Mouse (Mus musculus) layer of hippocampus, adult 2 months (tissue): ENCODE data around the gene Gm21836. TPM values are rescaled to one million over a fixed set of nuclear protein-coding genes. Genes with fewer than 3 reads are reported as not detected.
"Not testable (repeated sequence)": the region's sequence is repeated elsewhere in the genome, so short reads cannot be mapped to it uniquely, and the experiment has no call there.

ENCODE experiments used
- DNase-seq, 2 experiments: peaks; one replicate each; pipeline ENCODE4 v3.0.0; 2022; ENCODE audit warnings: low spot score in 2 of 2
- H3K27ac ChIP-seq: fragments of 200-600 bp; 2 replicates; pipeline ENCODE4 v1.8.1; 2022
- H3K4me3 ChIP-seq: fragments of 200-600 bp; 2 replicates; pipeline ENCODE4 v1.8.1; 2022; ENCODE audit warnings: mild to moderate bottlenecking
- CTCF ChIP-seq: fragments of 200-600 bp; conservative IDR thresholded peaks from 2 replicates; pipeline ENCODE4 v1.8.1; 2022; ENCODE audit warnings: antibody characterized with exemption, mild to moderate bottlenecking, moderate library complexity
- long read RNA-seq, 2 experiments: library from polyadenylated mRNA; stranded (forward); transcript quantifications; one replicate each; pipeline ENCODE4 v2.0.0; 2021; ENCODE audit warnings: borderline mapping rate in 2 of 2
- total RNA-seq, 2 experiments: library from RNA; stranded (reverse); gene quantifications; 2 replicates each; pipeline ENCODE4 v1.2.3; 2021

Gm21836 gene
- total RNA-seq, result not detected
- long read RNA-seq, experiment 1, result 0 reads
- long read RNA-seq, experiment 2, result 0 reads

DNA sequence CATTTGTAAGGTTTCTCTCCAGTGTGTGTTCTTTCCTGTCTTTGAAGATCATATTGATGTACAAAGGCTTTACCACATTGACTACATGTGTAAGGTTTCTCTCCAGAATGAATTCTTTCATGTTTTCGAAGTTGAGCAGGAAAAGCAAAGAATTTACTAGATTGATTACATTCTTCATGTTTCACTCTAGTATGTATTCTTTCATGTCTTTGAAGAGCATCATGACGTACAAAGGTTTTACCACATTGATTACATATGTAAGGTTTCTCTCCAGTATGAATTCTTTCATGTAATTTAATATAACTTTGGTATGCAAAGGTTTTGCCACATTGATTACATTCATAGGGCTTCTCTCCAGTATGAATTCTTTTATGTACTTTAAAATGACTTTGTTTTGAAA is at the start of gene Gm21836:
Gene Gm21836, minus strand, starts transcription at position 101 of the 400 bp plus-strand sequence.
- not testable (repeated sequence) for H3K4me3 ChIP-seq, DNase-seq, H3K27ac ChIP-seq

DNA sequence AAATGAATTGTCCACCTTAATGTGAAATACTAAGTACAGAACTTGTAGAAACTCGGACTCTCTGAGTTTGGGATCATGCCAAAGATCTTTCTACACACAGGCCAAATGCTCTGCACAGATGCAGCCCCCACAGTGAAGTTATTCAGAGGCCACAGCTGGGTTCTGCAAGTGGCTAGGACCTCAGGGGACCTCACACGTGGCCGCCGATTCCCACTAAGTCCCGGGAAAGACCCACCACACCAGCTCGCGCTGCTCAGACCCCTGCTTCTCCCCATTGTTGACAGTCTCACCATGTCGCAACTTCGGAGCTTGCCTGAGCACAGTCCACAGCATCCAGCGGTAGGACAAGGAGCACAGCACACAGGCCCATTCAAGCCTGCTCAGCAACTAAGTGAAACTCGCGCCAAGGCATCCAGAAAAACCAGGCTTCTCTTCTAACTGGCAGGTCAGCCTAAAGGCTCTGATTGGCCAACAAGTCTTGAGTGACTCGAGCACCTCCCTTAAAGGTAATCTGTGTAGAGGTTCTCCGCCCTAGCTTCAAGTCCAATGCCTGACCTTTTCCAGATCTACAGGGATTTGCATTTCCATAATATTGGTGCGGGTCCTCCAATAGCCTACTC is 13.1 kb downstream of the Gm21836 start:
- H3K4me3 ChIP-seq, H3K27ac ChIP-seq, DNase-seq: not testable (repeated sequence)

DNA sequence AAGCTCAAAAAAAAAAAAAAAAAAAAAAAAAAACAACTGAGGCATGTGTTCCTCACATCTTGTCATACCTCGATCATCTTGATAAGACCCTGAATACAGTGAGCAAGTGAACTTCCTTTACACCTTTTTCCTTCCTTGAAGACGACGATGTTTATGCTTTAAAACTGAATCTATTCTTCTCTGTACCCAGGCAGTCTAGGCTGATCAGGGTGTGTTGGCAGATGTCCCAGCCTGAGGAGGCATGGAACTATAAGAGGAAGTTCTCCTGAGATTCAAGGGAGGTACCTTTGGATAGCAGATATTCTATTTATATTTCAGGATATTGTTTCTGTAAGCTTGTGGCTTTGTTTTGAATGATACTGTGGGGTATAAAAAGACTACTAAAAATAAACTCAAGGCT is 15.5 kb downstream of the Gm21836 start:
- Histone ChIP-seq H3K27ac (no peak overlapping the region), H3K4me3 (no peak overlapping the region)
- no peak for DNase-seq
- TF ChIP-seq CTCF, result no peak

DNA sequence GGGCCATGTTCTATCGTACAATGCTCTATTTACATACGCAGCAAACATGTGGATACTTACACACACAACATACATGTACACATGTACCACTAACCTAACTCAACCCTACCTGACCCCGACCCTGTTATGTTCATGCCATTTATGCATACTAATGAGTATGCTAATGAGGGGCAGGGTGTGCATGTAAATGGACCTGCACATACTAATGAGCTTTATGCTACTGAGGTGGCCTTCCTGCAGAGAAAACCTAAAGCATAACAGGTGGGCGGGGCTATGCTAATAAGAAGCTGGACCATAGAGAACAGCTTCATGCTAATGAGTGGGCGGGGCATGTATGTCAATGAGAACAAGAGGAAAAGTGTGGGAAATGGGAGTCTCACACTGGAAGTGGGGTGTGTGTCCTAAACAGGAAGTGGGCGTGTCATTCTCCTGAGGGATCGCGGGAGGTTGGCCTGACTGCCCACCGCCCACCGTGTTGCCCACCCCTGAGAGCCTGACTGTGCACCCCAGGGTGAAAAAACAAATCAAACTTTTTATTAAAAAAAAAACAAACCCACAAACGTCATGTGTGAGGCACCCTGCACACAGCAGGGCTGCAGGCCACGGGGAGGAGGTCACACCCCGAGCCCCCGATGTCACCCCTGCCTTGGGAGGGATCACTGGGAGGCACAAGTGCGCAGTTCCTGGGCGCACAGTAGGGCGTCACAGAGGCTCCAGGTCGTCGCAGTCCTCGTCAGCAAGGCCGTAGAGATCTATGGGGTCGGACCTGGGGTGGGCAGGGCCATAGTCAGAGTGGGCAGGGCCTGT is 17.3 kb downstream of the Gm21836 start, which contains the start of gene Ppp2r3d:
Gene Ppp2r3d, minus strand, starts transcription at position 803 of the 807 bp plus-strand sequence.
- no peak within 1 kb of the TSS for H3K4me3 ChIP-seq
- no peak within 1 kb of the TSS for H3K27ac ChIP-seq
- TF ChIP-seq CTCF, result no peak
- DNase-seq, result no peak

DNA sequence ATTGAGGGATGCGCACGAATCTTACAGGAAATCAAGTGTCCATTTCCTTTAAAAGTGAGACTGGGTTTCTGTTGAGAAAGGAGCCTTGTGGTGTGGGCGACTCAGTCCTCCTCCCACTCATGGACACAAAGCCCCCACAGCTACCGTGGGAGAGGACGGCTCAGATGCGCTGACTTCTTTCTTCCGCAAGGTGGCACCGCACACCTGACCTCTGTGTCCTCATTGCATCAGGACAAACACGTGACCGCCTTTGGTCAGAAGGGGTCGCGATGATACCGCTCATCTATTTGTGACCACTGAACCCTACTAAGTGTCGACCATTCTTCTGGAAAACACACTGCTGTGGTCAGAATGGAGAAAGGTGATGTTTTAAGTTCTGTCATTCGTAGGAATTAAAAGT is 17.9 kb downstream of the Gm21836 start:
- H3K4me3 ChIP-seq, result no peak overlapping the region

DNA sequence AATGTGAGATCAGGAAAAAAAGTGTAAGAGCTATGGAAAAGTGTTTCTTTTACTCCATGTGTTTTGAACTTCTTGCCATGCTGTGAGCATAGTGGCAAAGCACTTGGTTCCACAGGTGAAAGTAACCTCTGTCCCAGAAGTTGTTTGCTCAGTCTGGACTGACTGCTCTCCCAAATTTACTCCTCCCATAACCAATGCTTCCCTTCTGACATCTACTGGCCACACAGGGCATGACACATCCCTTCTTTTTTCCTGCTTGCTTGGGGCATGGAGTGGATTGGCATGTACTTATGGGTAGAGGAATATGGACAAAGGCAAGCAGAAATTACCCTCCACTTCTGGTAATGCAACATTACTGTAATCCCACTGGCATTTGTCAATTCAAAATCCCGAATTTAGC is 37.0 kb downstream of the Gm21836 start:
- Histone ChIP-seq H3K27ac (no peak overlapping the region), H3K4me3 (no peak overlapping the region)
- no peak for DNase-seq
- peak; percentile 71 for TF ChIP-seq CTCF

More for the DNA sequence above, 17.9 kb downstream of the Gm21836 start:
- TF ChIP-seq CTCF, result no peak
- no peak overlapping the region for H3K27ac ChIP-seq
- no peak for DNase-seq

Other genes with a start within 250 kb of the Gm21836 start
- gene 2010315B03Rik, start 181.1 kb downstream of the Gm21836 start, total RNA-seq, result 10 to 100 TPM; 18.3 to 19.5 TPM
- gene Ppp2r3d, start 16.9 kb downstream of the Gm21836 start, total RNA-seq, result 100 to 1,000 TPM in 1 of 2 experiments, 10 to 100 TPM in 1; 98.4 to 106 TPM